Mouse (Mus musculus) megakaryocyte, adult 5-6 weeks (primary cell): ENCODE results near the gene Bmper. TPM values are rescaled to one million over a fixed set of nuclear protein-coding genes. Genes with fewer than 3 reads are reported as not detected.
A peak's percentile ranks its signal among the peaks of the same experiment; 100 is the strongest.

Experiments used
- ATAC-seq: 2 replicates; pipeline ENCODE4 v1.8.0; 2016; ENCODE audit warnings: mild to moderate bottlenecking, inconsistent platforms; ENCODE audit not compliant: poor library complexity, severe bottlenecking
- total RNA-seq, 2 experiments: library from RNA; stranded (forward) in 1 of 2; stranded (reverse) in 1 of 2; fragments of 153-499, 151-499 nt in 1 of 2; fragments of 221-1000, 200-1000 nt in 1 of 2; gene quantifications; 2 replicates each; pipeline versions ENCODE4 v1.2.3 to v1.2.4; 2015 to 2017

Gene Bmper
- total RNA-seq (2015) (not detected in 2 replicates), total RNA-seq (2017) (not detected in 2 replicates)

GRCm38 (mm10) chr9:23222841-23223548 lies at the start of gene Bmper:
TSS of gene Bmper (plus strand) at chr9:23223076.
- ATAC-seq, result no peak

- no peak for ATAC-seq
Observed at GRCm38 (mm10) chr9:23177476-23177875, 45.4 kb upstream of the Bmper start.

GRCm38 (mm10) chr9:23187181-23187580 lies 35.7 kb upstream of the Bmper start:
- ATAC-seq, result no peak

- ATAC-seq, result no peak
Observed at GRCm38 (mm10) chr9:23188136-23188535, 34.7 kb upstream of the Bmper start.

GRCm38 (mm10) chr9:23190950-23191349 lies 31.9 kb upstream of the Bmper start:
- no peak for ATAC-seq

- ATAC-seq, result no peak
Observed at GRCm38 (mm10) chr9:23191431-23191830, 31.4 kb upstream of the Bmper start.

- ATAC-seq, result no peak
Observed at GRCm38 (mm10) chr9:23192567-23193331, 30.1 kb upstream of the Bmper start.

GRCm38 (mm10) chr9:23198996-23199395 lies 23.9 kb upstream of the Bmper start:
- ATAC-seq, result no peak

GRCm38 (mm10) chr9:23199841-23200240 lies 23.0 kb upstream of the Bmper start:
- no peak for ATAC-seq

- ATAC-seq, result no peak
Observed at GRCm38 (mm10) chr9:23200828-23201227, 22.0 kb upstream of the Bmper start.

GRCm38 (mm10) chr9:23202431-23202830 lies 20.4 kb upstream of the Bmper start:
- ATAC-seq, result no peak

GRCm38 (mm10) chr9:23204339-23205288 lies 18.3 kb upstream of the Bmper start:
- ATAC-seq, result no peak

- ATAC-seq, result no peak
Observed at GRCm38 (mm10) chr9:23205304-23205703, 17.6 kb upstream of the Bmper start.

GRCm38 (mm10) chr9:23205757-23206156 lies 17.1 kb upstream of the Bmper start:
- ATAC-seq, result no peak

- no peak for ATAC-seq
Observed at GRCm38 (mm10) chr9:23206181-23206580, 16.7 kb upstream of the Bmper start.

- ATAC-seq, result peak; percentile 76
Observed at GRCm38 (mm10) chr9:23212303-23212702, 10.6 kb upstream of the Bmper start.

GRCm38 (mm10) chr9:23219754-23220153 lies 3.1 kb upstream of the Bmper start:
- no peak for ATAC-seq

GRCm38 (mm10) chr9:23221976-23222375 lies 900 bp upstream of the Bmper start:
- ATAC-seq, result no peak

- no peak for ATAC-seq
Observed at GRCm38 (mm10) chr9:23222492-23222840, 410 bp upstream of the Bmper start.

- ATAC-seq, result no peak
Observed at GRCm38 (mm10) chr9:23223549-23224077, 737 bp downstream of the Bmper start.
